8 mouse cellular contexts compared by ENCODE assay signal in genomic region chr6:51468891-51469561, GRCm38 (mm10). TPM values are rescaled to one million over a fixed set of nuclear protein-coding genes. Genes with fewer than 3 reads are reported as not detected.
DNase-seq lines count a peak whose midpoint lies in the region; ATAC-seq and TF ChIP-seq lines count a peak whose summit lies in the region.

No protein-coding gene starts in this region.

- no peak for TF ChIP-seq CTCF in G1E (IDR thresholded peaks at IDR 0.05; ENCODE audit: low read depth, low read length)
- TF ChIP-seq CTCF in thymus, adult 2 months (IDR thresholded peaks at IDR 0.05; ENCODE audit: borderline replicate concordance, control insufficient read depth, extremely low read depth, insufficient read depth, low read length, poor library complexity) = no peak

- 0 out of 2 replicates have a peak, but pooled peaks have one; percentile 44 for TF ChIP-seq POLR2A in thymus, adult 2 months (IDR thresholded peaks at IDR 0.05; ENCODE audit: control insufficient read depth, extremely low read depth, insufficient read depth, low read length, poor library complexity)

- peaks cover 26% of the 10 kb centered on the region for H3K4me1 ChIP-seq in G1E (ENCODE audit: insufficient read depth, low read depth, low read length)
- H3K4me1 ChIP-seq in lung, embryonic 15.5 days = peaks cover 34% of the 10 kb centered on the region
- H3K4me1 ChIP-seq in thymus, adult 2 months (replicated peaks; ENCODE audit: control insufficient read depth, insufficient read depth, low read length) = peaks cover 7% of the 10 kb centered on the region

- H3K4me2 ChIP-seq in lung, embryonic 15.5 days = peak overlapping the region; percentile 38

- no peaks in the 10 kb centered on the region for H3K27me3 ChIP-seq in G1E (ENCODE audit: insufficient read depth, low read length)
- H3K27me3 ChIP-seq in lung, embryonic 15.5 days = no peaks in the 10 kb centered on the region
- H3K27me3 ChIP-seq in thymus, adult 2 months (ENCODE audit: control insufficient read depth, insufficient read depth, low read length) = no peaks in the 10 kb centered on the region

- H3K27ac ChIP-seq in lung, embryonic 15.5 days = peak overlapping the region; percentile 99
- H3K27ac ChIP-seq in thymus, adult 2 months (ENCODE audit: control insufficient read depth, insufficient read depth, low read length) = peak overlapping the region; percentile 90

- H3K4me3 ChIP-seq in G1E (ENCODE audit: low read depth, low read length) = peak overlapping the region; percentile 94
- peak overlapping the region; percentile 76 for H3K4me3 ChIP-seq in lung, embryonic 15.5 days
- H3K4me3 ChIP-seq in thymus, adult 2 months (ENCODE audit: control insufficient read depth, insufficient read depth, low read length) = peak overlapping the region; percentile 74

- peaks cover 53% of the 10 kb centered on the region for H3K36me3 ChIP-seq in G1E (replicated peaks)
- H3K36me3 ChIP-seq in lung, embryonic 15.5 days = peaks cover 38% of the 10 kb centered on the region
- H3K36me3 ChIP-seq in thymus, adult 2 months (ENCODE audit: control insufficient read depth, insufficient read depth, low read length) = peaks cover 41% of the 10 kb centered on the region

- H3K9ac ChIP-seq in lung, embryonic 15.5 days = peak overlapping the region; percentile 97

- peak; percentile 40 for DNase-seq in G1E (ENCODE audit: low spot score)
- DNase-seq in cerebellum, adult 8-10 months = peak; percentile 79
- DNase-seq in forelimb bud, embryonic 11.5 days (ENCODE audit: low read depth, low spot score) = peak; percentile 78
- DNase-seq in layer of hippocampus, adult 9-10 months (ENCODE audit: low spot score) = peak; percentile 55
- peak; percentile 39 for DNase-seq in ovary, adult 18-20 months (ENCODE audit: low spot score)
- peak; percentile 78 for DNase-seq in thymus, adult 2 months

- under 1% methylated on average over 63 of the region's 63 CpGs for whole genome bisulfite sequencing in lung, embryonic 15.5 days
- under 1% methylated on average over 63 of the region's 63 CpGs for WGBS in thymus, adult 2 months

- H3K9me3 ChIP-seq in G1E (replicated peaks) = no peaks in the 10 kb centered on the region
- H3K9me3 ChIP-seq in lung, embryonic 15.5 days = no peaks in the 10 kb centered on the region

- no peak for ATAC-seq in G1E (ENCODE audit: extremely low read depth, insufficient number of reproducible peaks, low FRiP score, poor library complexity, severe bottlenecking)
- peak; percentile 13 to 37; a peak in 2 of 4 replicates for ATAC-seq in hematopoietic stem cell, adult 5-6 weeks (replicated peaks in 1 of 2; ENCODE audit: insufficient read depth in 1 of 2, low FRiP score in 2 of 2, low TSS enrichment in 1 of 2, low read depth in 1 of 2, poor library complexity in 2 of 2, severe bottlenecking in 2 of 2)
- peak; percentile 36; the same call in 1 of the 2 replicates for ATAC-seq in lung, embryonic 15.5 days (ENCODE audit: borderline replicate concordance, extremely low read depth, low FRiP score, low TSS enrichment)

RNA-seq across cellular contexts. Expression of gene Hnrnpa2b1, which starts 0.7 kb away (rescaled TPM):
- total RNA-seq in G1E (2014; fragmentation: Nextera tagmentation) (906 TPM in 2 replicates), G1E (2017) (1,057 and 1,396 TPM in 2 replicates)
- polyA plus RNA-seq in G1E (2012) = 392 and 574 TPM in 2 replicates
- total RNA-seq in hematopoietic stem cell, adult 5-6 weeks (2017) = 1,632 and 1,923 TPM in 2 replicates
- polyA plus RNA-seq in lung, embryonic 15.5 days (2015; fragmentation: Nextera tagmentation; extraction: Ambion mirVana) = 1,895 and 2,008 TPM in 2 replicates
- polyA plus RNA-seq in thymus, adult 2 months (2012; rRNA removed) = 154 and 162 TPM in 2 replicates

RNA-seq across cellular contexts. Expression of gene Cbx3, which starts 1.1 kb away (rescaled TPM):
- total RNA-seq in G1E (2014; fragmentation: Nextera tagmentation) = 254 and 291 TPM in 2 replicates
- total RNA-seq in G1E (2017) = 523 and 598 TPM in 2 replicates
- polyA plus RNA-seq in G1E (2012) = 72.8 and 98.2 TPM in 2 replicates
- 419 and 609 TPM in 2 replicates for total RNA-seq in hematopoietic stem cell, adult 5-6 weeks (2017)
- polyA plus RNA-seq in lung, embryonic 15.5 days (2015; fragmentation: Nextera tagmentation; extraction: Ambion mirVana) = 501 and 507 TPM in 2 replicates
- 20.5 and 24.4 TPM in 2 replicates for polyA plus RNA-seq in thymus, adult 2 months (2012; rRNA removed)

RNA-seq across cellular contexts. Expression of gene Nfe2l3, which starts 36.6 kb away (rescaled TPM):
- total RNA-seq in G1E (2014; fragmentation: Nextera tagmentation) = not detected in 2 replicates
- 0.27 TPM in 1 of 2 replicates, not detected in the other for total RNA-seq in G1E (2017)
- polyA plus RNA-seq in G1E (2012) = not detected in 2 replicates
- total RNA-seq in hematopoietic stem cell, adult 5-6 weeks (2017) = 0.25 and 1.0 TPM in 2 replicates
- polyA plus RNA-seq in lung, embryonic 15.5 days (2015; fragmentation: Nextera tagmentation; extraction: Ambion mirVana) = 2.4 and 3.4 TPM in 2 replicates
- polyA plus RNA-seq in thymus, adult 2 months (2012; rRNA removed) = 10.5 and 11.8 TPM in 2 replicates

RNA-seq across cellular contexts. Expression of gene Snx10, which starts 54.7 kb away (rescaled TPM):
- total RNA-seq in G1E (2014; fragmentation: Nextera tagmentation) (not detected in 2 replicates), G1E (2017) (1.2 and 1.5 TPM in 2 replicates)
- not detected in 2 replicates for polyA plus RNA-seq in G1E (2012)
- 129 and 131 TPM in 2 replicates for total RNA-seq in hematopoietic stem cell, adult 5-6 weeks (2017)
- polyA plus RNA-seq in lung, embryonic 15.5 days (2015; fragmentation: Nextera tagmentation; extraction: Ambion mirVana) = 13.4 TPM in 2 replicates
- polyA plus RNA-seq in thymus, adult 2 months (2012; rRNA removed) = 4.0 and 4.3 TPM in 2 replicates
